Mouse (Mus musculus) fibroblast of lung, adult 2 months (primary cell): ENCODE measurements around the gene Hoxc11.

ENCODE experiments used
- DNase-seq: peaks from one replicate; pipeline ENCODE4 v3.0.0-alpha.2; 2011; ENCODE audit warnings: low read depth

The Hoxc11 gene

GRCm38 (mm10) chr15:102954192-102955006, at the start of gene Hoxc11:
Gene Hoxc11, plus strand, starts transcription at chr15:102954427.
- DNase-seq = no peak

GRCm38 (mm10) chr15:102904946-102905345, 49.3 kb upstream of the Hoxc11 start:
- no peak for DNase-seq

- no peak for DNase-seq
These were observed 44.7 kb upstream of the Hoxc11 start for GRCm38 (mm10) chr15:102909536-102909935.

GRCm38 (mm10) chr15:102910038-102910437, 44.2 kb upstream of the Hoxc11 start:
- no peak for DNase-seq

- DNase-seq = no peak
These were observed 43.6 kb upstream of the Hoxc11 start for GRCm38 (mm10) chr15:102910496-102911095.

- no peak for DNase-seq
These were observed 41.1 kb upstream of the Hoxc11 start for GRCm38 (mm10) chr15:102913038-102913585.

- no peak for DNase-seq
These were observed 36.2 kb upstream of the Hoxc11 start for GRCm38 (mm10) chr15:102917972-102918572.

GRCm38 (mm10) chr15:102918611-102919265, 35.5 kb upstream of the Hoxc11 start:
- no peak for DNase-seq

- no peak for DNase-seq
These were observed 34.7 kb upstream of the Hoxc11 start for GRCm38 (mm10) chr15:102919336-102920180.

- DNase-seq = peak; percentile 33
These were observed 33.6 kb upstream of the Hoxc11 start for GRCm38 (mm10) chr15:102920619-102921018.

- DNase-seq = no peak
These were observed 32.9 kb upstream of the Hoxc11 start, which contains the start of gene Hoxc13 for GRCm38 (mm10) chr15:102921053-102922011. Gene Hoxc13, plus strand, starts transcription at chr15:102921103.

GRCm38 (mm10) chr15:102922012-102922362, 32.2 kb upstream of the Hoxc11 start:
- no peak for DNase-seq

GRCm38 (mm10) chr15:102922636-102923500, 31.4 kb upstream of the Hoxc11 start:
- no peak for DNase-seq

GRCm38 (mm10) chr15:102927032-102927645, 27.1 kb upstream of the Hoxc11 start:
- no peak for DNase-seq

GRCm38 (mm10) chr15:102931706-102932358, 22.4 kb upstream of the Hoxc11 start:
- DNase-seq = no peak

GRCm38 (mm10) chr15:102934438-102934837, 19.8 kb upstream of the Hoxc11 start:
- no peak for DNase-seq

GRCm38 (mm10) chr15:102934897-102935296, 19.3 kb upstream of the Hoxc11 start:
- no peak for DNase-seq
